7 mouse cellular contexts compared by ENCODE assay signal in genomic region chr7:66196609-66197445, GRCm38 (mm10).
DNase-seq lines count a peak whose midpoint lies in the region; ATAC-seq lines count a peak whose summit lies in the region.

No protein-coding gene starts in this region.

- no peaks in the 10 kb centered on the region for H3K9me3 ChIP-seq in heart, embryonic 12.5 days (replicated peaks)
- H3K9me3 ChIP-seq in megakaryocyte, embryonic 14.5 days: no peaks in the 10 kb centered on the region

- H3K36me3 ChIP-seq in heart, embryonic 12.5 days: no peaks in the 10 kb centered on the region
- H3K36me3 ChIP-seq in megakaryocyte, embryonic 14.5 days (replicated peaks; ENCODE audit: low read length): no peaks in the 10 kb centered on the region

- peak overlapping the region; percentile 93 for H3K27ac ChIP-seq in heart, embryonic 12.5 days (ENCODE audit: poor library complexity, severe bottlenecking)

- no peak overlapping the region for H3K9ac ChIP-seq in heart, embryonic 12.5 days

- peak; percentile 70 for DNase-seq in A20 (ENCODE audit: low read depth, low spot score)
- DNase-seq in cerebellum, adult 11-12 months: no peak
- no peak for DNase-seq in embryo, embryonic 9.5 days (ENCODE audit: extremely low spot score)
- DNase-seq in adrenal gland, postnatal 25 days: no peak

- WGBS in heart, embryonic 12.5 days: 10% methylated on average over 11 of the region's 11 CpGs

- H3K4me1 ChIP-seq in heart, embryonic 12.5 days (replicated peaks): peaks cover 71% of the 10 kb centered on the region
- peaks cover 95% of the 10 kb centered on the region for H3K4me1 ChIP-seq in megakaryocyte, embryonic 14.5 days

- peak overlapping the region; percentile 44 for H3K4me2 ChIP-seq in heart, embryonic 12.5 days

- peak; percentile 53 for ATAC-seq in CD4-positive, CD25-positive, alpha-beta regulatory T cell, adult 4 months
- ATAC-seq in heart, embryonic 12.5 days (ENCODE audit: insufficient number of reproducible peaks, low FRiP score): peak; percentile 89

- no peak overlapping the region for H3K4me3 ChIP-seq in heart, embryonic 12.5 days
- peak overlapping the region; percentile 86 for H3K4me3 ChIP-seq in megakaryocyte, embryonic 14.5 days (replicated peaks)

- no peaks in the 10 kb centered on the region for H3K27me3 ChIP-seq in heart, embryonic 12.5 days (replicated peaks)
- H3K27me3 ChIP-seq in megakaryocyte, embryonic 14.5 days (replicated peaks): no peaks in the 10 kb centered on the region
